Mouse (Mus musculus) right cerebral cortex, postnatal 4 days (tissue): ENCODE measurements around the gene Rsrp1.

Experiments used
- DNase-seq: peaks from one replicate; pipeline ENCODE4 v3.0.0-alpha.2; 2022

Gene Rsrp1

GRCm38 (mm10) chr4:134922925-134923244, 507 bp upstream of the Rsrp1 start:
- peak; percentile 66 for DNase-seq

- DNase-seq, result peak; percentile 39
Observed at GRCm38 (mm10) chr4:134924019-134924741, 788 bp downstream of the Rsrp1 start.

GRCm38 (mm10) chr4:134925206-134925605, 1.8 kb downstream of the Rsrp1 start:
- DNase-seq, result no peak

- DNase-seq, result no peak
Observed at GRCm38 (mm10) chr4:134927815-134928463, 4.5 kb downstream of the Rsrp1 start.

GRCm38 (mm10) chr4:134928464-134928836, 5.1 kb downstream of the Rsrp1 start:
- DNase-seq, result no peak

GRCm38 (mm10) chr4:134929536-134929935, 6.1 kb downstream of the Rsrp1 start:
- DNase-seq, result no peak

GRCm38 (mm10) chr4:134930190-134930589, 6.8 kb downstream of the Rsrp1 start:
- no peak for DNase-seq

GRCm38 (mm10) chr4:134930684-134931481, 7.5 kb downstream of the Rsrp1 start, which contains the start of gene Syf2:
Syf2 (plus strand) TSS chr4:134930898.
- DNase-seq, result peak; percentile 97

GRCm38 (mm10) chr4:134937240-134938176, 14.1 kb downstream of the Rsrp1 start:
- no peak for DNase-seq

GRCm38 (mm10) chr4:134939900-134940299, 16.5 kb downstream of the Rsrp1 start:
- DNase-seq, result no peak

GRCm38 (mm10) chr4:134943758-134944538, 20.6 kb downstream of the Rsrp1 start:
- DNase-seq, result no peak

GRCm38 (mm10) chr4:134946024-134946744, 22.8 kb downstream of the Rsrp1 start:
- DNase-seq, result peak; percentile 74

GRCm38 (mm10) chr4:134950518-134951091, 27.2 kb downstream of the Rsrp1 start:
- no peak for DNase-seq

- no peak for DNase-seq
Observed at GRCm38 (mm10) chr4:134954461-134954860, 31.1 kb downstream of the Rsrp1 start.

GRCm38 (mm10) chr4:134955196-134955595, 31.8 kb downstream of the Rsrp1 start:
- DNase-seq, result no peak

GRCm38 (mm10) chr4:134955845-134956244, 32.5 kb downstream of the Rsrp1 start:
- no peak for DNase-seq

GRCm38 (mm10) chr4:134956328-134956727, 32.9 kb downstream of the Rsrp1 start:
- DNase-seq, result peak; percentile 75

GRCm38 (mm10) chr4:134963021-134963776, 39.8 kb downstream of the Rsrp1 start:
- DNase-seq, result peak; percentile 47

GRCm38 (mm10) chr4:134967887-134968604, 44.7 kb downstream of the Rsrp1 start:
- DNase-seq, result no peak
